Mouse (Mus musculus) lung, embryonic 14.5 days (tissue): ENCODE results near the gene Cers3. TPM values are rescaled to one million over a fixed set of nuclear protein-coding genes. Genes with fewer than 3 reads are reported as not detected.
A peak's percentile ranks its signal among the peaks of the same experiment; 100 is the strongest.

ENCODE experiments used
- ATAC-seq: fragments of 200-750 bp; cut with Nextera tagmentation; 2 replicates; pipeline ENCODE4 v1.8.0; 2017; ENCODE audit warnings: mild to moderate bottlenecking, moderate TSS enrichment, moderate library complexity; ENCODE audit not compliant: insufficient read depth
- DNase-seq: peaks from one replicate; pipeline ENCODE4 v3.0.0-alpha.2; 2015
- H3K27ac ChIP-seq: fragments of 300-500 bp; sonication (generic); 2 replicates; pipeline ENCODE4 v1.5.1; 2014; ENCODE audit warnings: low read depth, mild to moderate bottlenecking, moderate library complexity
- H3K27me3 ChIP-seq: fragments of 300-500 bp; sonication (generic); 2 replicates; pipeline ENCODE4 v1.6.1; 2014; ENCODE audit warnings: low read length, control low read depth; ENCODE audit not compliant: insufficient read depth
- H3K36me3 ChIP-seq: fragments of 300-500 bp; sonication (generic); 2 replicates; pipeline ENCODE4 v1.6.1; 2014; ENCODE audit warnings: control low read depth; ENCODE audit not compliant: insufficient read depth
- H3K4me1 ChIP-seq: fragments of 300-500 bp; sonication (generic); 2 replicates; pipeline ENCODE4 v1.6.1; 2014; ENCODE audit warnings: antibody characterized with exemption, control low read depth; ENCODE audit not compliant: insufficient read depth
- H3K4me2 ChIP-seq: fragments of 300-500 bp; sonication (generic); 2 replicates; pipeline ENCODE4 v1.6.1; 2014; ENCODE audit warnings: mild to moderate bottlenecking
- H3K4me3 ChIP-seq: fragments of 300-500 bp; sonication (generic); 2 replicates; pipeline ENCODE4 v1.5.1; 2014; ENCODE audit warnings: low read depth, low read length
- H3K9ac ChIP-seq: fragments of 300-500 bp; sonication (generic); 2 replicates; pipeline ENCODE4 v1.6.1; 2014
- H3K9me3 ChIP-seq: fragments of 300-500 bp; sonication (generic); 2 replicates; pipeline ENCODE4 v1.6.1; 2016; ENCODE audit warnings: low read depth, low read length, control low read depth
- CTCF ChIP-seq: IDR thresholded peaks from 2 replicates; pipeline ENCODE4 v1.5.1; 2016; ENCODE audit warnings: antibody characterized with exemption, low read depth
- WGBS: fragments of 180-500 bp; shearing (Covaris S2); extraction: QIAGEN DNeasy Blood & Tissue Kit; methylation state at CpG from one replicate; pipeline ENCODE4 v1.1.7; 2014; 5-methylcytosine and 5-hydroxymethylcytosine counted together
- polyA plus RNA-seq: library from polyadenylated mRNA; unstranded; fragments of >200 nt; fragmentation: Nextera tagmentation; extraction: Ambion mirVana; gene quantifications from 2 replicates; pipeline ENCODE4 v1.2.1, GENCODE M21; 2014

Gene Cers3
- polyA plus RNA-seq, 1 experiment from 2014 or later, result 4.0 TPM

DNA sequence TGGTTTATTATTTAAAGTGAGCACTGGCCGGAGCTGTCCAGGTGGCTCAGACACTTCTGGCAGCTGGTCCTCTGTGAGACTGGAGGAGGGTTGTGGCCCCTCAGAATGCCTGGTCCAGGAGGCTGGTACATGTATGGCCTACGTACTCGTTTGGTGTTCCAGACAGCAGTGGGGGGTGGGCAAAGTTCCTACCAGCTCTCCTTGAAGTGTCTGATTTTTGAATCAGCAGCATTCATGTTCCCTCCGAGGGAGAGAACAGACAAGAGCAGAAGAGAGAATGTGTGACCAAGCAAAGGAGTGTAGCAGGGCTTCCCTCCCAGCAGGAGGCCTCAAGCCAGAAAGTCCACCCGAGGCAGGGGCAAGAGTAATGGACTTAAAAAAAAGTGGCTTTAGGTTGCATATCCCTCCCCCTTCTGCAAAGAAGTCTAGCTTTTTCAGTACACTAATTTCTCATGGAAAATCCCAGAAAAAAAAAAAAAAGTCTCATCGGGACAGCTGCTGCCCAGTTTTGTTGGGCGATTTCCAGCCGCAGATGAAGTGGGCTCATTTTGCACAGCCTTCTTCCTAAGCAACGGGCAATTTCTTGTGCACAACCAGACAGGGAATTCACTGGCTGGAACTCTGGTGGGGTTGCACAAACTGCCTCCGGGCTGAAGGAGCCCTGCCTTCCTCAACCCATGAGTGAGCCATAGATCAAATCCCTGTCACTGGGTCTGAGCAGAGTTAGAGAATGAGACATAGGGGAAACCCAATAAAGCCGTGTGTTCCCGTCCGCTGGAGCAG, 124.6 kb downstream of the Cers3 start:
- Histone ChIP-seq H3K9ac (no peak overlapping the region), H3K36me3 (no peaks in the 10 kb centered on the region), H3K4me2 (no peak overlapping the region), H3K4me1 (peaks cover 29% of the 10 kb centered on the region), H3K27ac (peak overlapping the region; percentile 87), H3K9me3 (no peaks in the 10 kb centered on the region), H3K4me3 (no peak overlapping the region), H3K27me3 (no peaks in the 10 kb centered on the region)
- DNase-seq (peak; percentile 89), ATAC-seq (peak; percentile 47)
- peak; percentile 34 for TF ChIP-seq CTCF
- whole genome bisulfite sequencing, result 32% methylated on average over 13 of the region's 13 CpGs

DNA sequence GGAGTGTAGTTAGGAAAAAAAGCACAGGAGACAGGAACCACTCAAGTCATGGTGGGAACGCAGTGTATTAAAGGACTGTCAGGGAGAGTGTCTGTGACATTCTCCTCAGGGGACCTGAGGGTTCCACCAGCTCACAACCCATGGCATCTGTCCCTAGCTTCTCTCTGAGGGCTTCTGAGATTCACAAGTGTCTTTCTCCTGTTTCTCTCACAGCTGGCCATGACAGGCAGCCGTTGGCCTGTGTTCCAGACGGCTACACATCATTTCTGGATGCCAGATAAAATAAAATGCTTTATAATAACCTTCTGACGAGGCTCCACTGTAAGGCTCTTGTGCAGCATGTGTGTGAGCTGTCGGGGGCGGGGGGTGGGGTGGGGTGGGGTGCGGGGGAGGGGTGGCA, 128.2 kb downstream of the Cers3 start:
- Histone ChIP-seq H3K36me3 (no peaks in the 10 kb centered on the region), H3K4me2 (no peak overlapping the region), H3K9me3 (no peaks in the 10 kb centered on the region), H3K27me3 (no peaks in the 10 kb centered on the region), H3K9ac (no peak overlapping the region), H3K4me1 (peaks cover 28% of the 10 kb centered on the region), H3K27ac (peak overlapping the region; percentile 81), H3K4me3 (no peak overlapping the region)
- peak; percentile 81 for ATAC-seq
- peak; percentile 88 for DNase-seq
- no peak for TF ChIP-seq CTCF
- WGBS, result 32% methylated on average over 7 of the region's 7 CpGs

GRCm38 (mm10) chr7:66871940-66872511, 128.7 kb downstream of the Cers3 start:
- H3K9me3 ChIP-seq, result no peaks in the 10 kb centered on the region
- H3K4me3 ChIP-seq, result no peak overlapping the region
- no peaks in the 10 kb centered on the region for H3K27me3 ChIP-seq
- ATAC-seq (peak; percentile 61), DNase-seq (peak; percentile 87)
- H3K36me3 ChIP-seq, result no peaks in the 10 kb centered on the region
- no peak overlapping the region for H3K9ac ChIP-seq
- no peak for TF ChIP-seq CTCF
- H3K4me2 ChIP-seq, result 0 out of 2 replicates have a peak overlapping the region, but pooled peaks have one; percentile 23
- peaks cover 25% of the 10 kb centered on the region for H3K4me1 ChIP-seq
- WGBS, result 42% methylated on average over 14 of the region's 14 CpGs
- peak overlapping the region; percentile 87 for H3K27ac ChIP-seq

- H3K4me1 ChIP-seq, result peaks cover 22% of the 10 kb centered on the region
- peak; percentile 27 for TF ChIP-seq CTCF
- no peak overlapping the region for H3K9ac ChIP-seq
- ATAC-seq (no peak), DNase-seq (peak; percentile 72)
- H3K4me3 ChIP-seq, result no peak overlapping the region
- no peaks in the 10 kb centered on the region for H3K9me3 ChIP-seq
- H3K36me3 ChIP-seq, result no peaks in the 10 kb centered on the region
- 69% methylated on average over 2 of the region's 2 CpGs for WGBS
- no peak overlapping the region for H3K4me2 ChIP-seq
- no peaks in the 10 kb centered on the region for H3K27me3 ChIP-seq
- peak overlapping the region; percentile 87; the same call in 1 of the 2 replicates for H3K27ac ChIP-seq
These were observed 129.9 kb downstream of the Cers3 start for GRCm38 (mm10) chr7:66873235-66873634.

Other genes with a start within 250 kb of the Cers3 start
- 16.1 and 16.7 TPM in 2 replicates for gene Asb7, start 53.9 kb upstream of the Cers3 start, polyA plus RNA-seq
- 25.9 and 26.7 TPM in 2 replicates for gene Lins1, start 53.6 kb upstream of the Cers3 start, polyA plus RNA-seq
- gene Adamts17, start 96.2 kb downstream of the Cers3 start, polyA plus RNA-seq, result 10.5 and 11.6 TPM in 2 replicates